Mouse (Mus musculus) erythroblast, embryonic 14.5 days (primary cell): ENCODE measurements around the gene Ift81.

Experiments used
- GATA1 ChIP-seq: IDR thresholded peaks from 2 replicates; pipeline ENCODE4 v1.6.1; 2012; ENCODE audit warnings: low read length, inconsistent platforms, mixed read lengths
- TAL1 ChIP-seq: IDR thresholded peaks from 3 replicates; pipeline ENCODE4 v1.6.1; 2012; ENCODE audit warnings: low read length, inconsistent platforms, mixed read lengths

DNA sequence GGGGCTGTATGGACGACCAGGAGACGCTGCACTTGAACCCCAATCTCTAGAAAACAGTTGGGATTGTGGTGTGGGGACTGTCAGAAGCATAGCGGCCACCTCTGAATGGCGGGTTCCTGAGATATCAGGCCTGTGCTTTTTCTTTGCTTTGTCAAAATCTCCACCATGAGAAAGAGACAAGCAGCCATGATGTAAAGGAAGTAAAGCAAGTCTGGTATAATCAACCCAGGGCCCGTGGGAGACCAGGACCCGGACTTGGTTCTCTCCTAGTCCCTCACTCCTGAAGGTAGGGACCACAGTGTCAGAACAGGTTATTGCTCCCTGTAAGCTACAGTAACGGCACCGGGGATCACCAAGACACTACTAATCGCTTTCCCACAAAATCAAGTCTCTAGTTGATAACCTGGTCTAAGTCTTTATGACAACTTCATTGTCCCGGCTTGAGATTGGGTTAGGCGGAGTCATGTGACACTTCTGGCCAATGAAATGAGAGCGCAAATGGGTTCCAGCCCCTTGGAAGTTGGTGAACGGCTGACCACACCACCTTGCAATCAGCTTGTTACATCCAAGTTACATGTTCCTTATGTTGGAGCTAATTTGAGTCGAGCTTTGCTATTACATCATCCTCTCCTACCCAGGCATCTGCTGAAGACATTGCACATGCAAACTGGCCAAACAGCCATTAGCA lies 11.4 kb upstream of the Ift81 start:
- TF ChIP-seq GATA1 (no peak), TAL1 (no peak)
